In genomic region chr17:35210593-35210992, GRCm38 (mm10) we compare ENCODE assay signal across 25 mouse cellular contexts. TPM values are rescaled to one million over a fixed set of nuclear protein-coding genes. Genes with fewer than 3 reads are reported as not detected.
"Had no signal": no experiment of that assay in that cellular context is flagged by ENCODE, and none has a peak within 500 bp of the region (broad histone marks: within the 10 kb centered on the region; RNA-seq: fewer than 3 reads in every experiment).

No protein-coding gene starts in this region.

- H3K4me3 ChIP-seq: intestine, embryonic 15.5 days; limb, embryonic 13.5 days; liver, embryonic 15.5 days; midbrain, embryonic 10.5 days; myocyte; neural tube, embryonic 12.5 days had no signal

- H3K4me2 ChIP-seq: intestine, embryonic 15.5 days; limb, embryonic 13.5 days; liver, embryonic 15.5 days; lung, embryonic 14.5 days; neural tube, embryonic 12.5 days had no signal

- ATAC-seq: hindbrain, postnatal 0 days; intestine, embryonic 15.5 days had no signal

- H3K36me3 ChIP-seq: intestine, embryonic 15.5 days; limb, embryonic 13.5 days; liver, embryonic 15.5 days; midbrain, embryonic 10.5 days; neural tube, embryonic 12.5 days had no signal

- H3K27me3 ChIP-seq: intestine, embryonic 15.5 days; neural tube, embryonic 12.5 days had no signal

- H3K4me1 ChIP-seq: intestine, embryonic 15.5 days; limb, embryonic 13.5 days; neural tube, embryonic 12.5 days had no signal

- H3K9me3 ChIP-seq: intestine, embryonic 15.5 days; limb, embryonic 13.5 days; liver, embryonic 15.5 days; midbrain, embryonic 10.5 days; neural tube, embryonic 12.5 days had no signal

- DNase-seq: kidney, adult 8-10 months; kidney, postnatal 36 days; layer of hippocampus, adult 9-11 months; left cerebral cortex, postnatal 4 days; lung, embryonic 14.5 days; lung, postnatal 10 days; midbrain, embryonic 14.5 days; retina, postnatal 1 day; right cerebral cortex, postnatal 4 days; thymus, adult 2 months had no signal

- H3K27ac ChIP-seq: hindbrain, postnatal 0 days; intestine, embryonic 15.5 days; limb, embryonic 13.5 days; liver, embryonic 15.5 days; midbrain, embryonic 10.5 days; neural tube, embryonic 12.5 days had no signal

- H3K9ac ChIP-seq: intestine, embryonic 15.5 days; limb, embryonic 13.5 days; liver, embryonic 15.5 days; lung, embryonic 14.5 days; neural tube, embryonic 12.5 days had no signal

RNA-seq across cellular contexts. Expression of gene Lta, which starts 5.4 kb away (rescaled TPM):
- total RNA-seq: liver, adult 2 months; megakaryocyte, adult 5-6 weeks had no signal
- polyA plus RNA-seq: kidney, embryonic 16.5 days; limb, embryonic 13.5 days; liver, adult 2 months; midbrain, embryonic 10.5 days; neural tube, embryonic 12.5 days had no signal

RNA-seq across cellular contexts. Expression of gene Tnf, which starts 8.8 kb away (rescaled TPM):
- total RNA-seq: layer of hippocampus, adult 18-20 months; left cerebral cortex, adult 18-20 months; liver, adult 2 months had no signal
- polyA plus RNA-seq: intestine, embryonic 15.5 days; midbrain, embryonic 10.5 days; midbrain, embryonic 14.5 days; neural tube, embryonic 12.5 days had no signal

RNA-seq across cellular contexts. Expression of gene Gm16181, which starts 10.0 kb away (rescaled TPM):
- total RNA-seq: hindbrain, postnatal 0 days; layer of hippocampus, adult 18-20 months; left cerebral cortex, adult 18-20 months; left cerebral cortex, postnatal 10 days; left cerebral cortex, postnatal 4 days; neutrophil, adult 5-6 weeks had no signal
- polyA plus RNA-seq: liver, adult 2 months; midbrain, embryonic 14.5 days; neural tube, embryonic 12.5 days; testis, adult 2 months; thymus, adult 2 months had no signal

RNA-seq across cellular contexts. Expression of gene Ltb, which starts 16.4 kb away (rescaled TPM):
- total RNA-seq: hindbrain, postnatal 0 days had no signal
- polyA plus RNA-seq: lung, embryonic 14.5 days had no signal
